Mouse (Mus musculus): ENCODE data around the gene Cdh13. TPM values are rescaled to one million over a fixed set of nuclear protein-coding genes. Genes with fewer than 3 reads are reported as not detected.
A peak's percentile ranks its signal among the peaks of the same experiment; 100 is the strongest.

The Cdh13 gene
- polyA plus RNA-seq, 1 experiment = 9.4 TPM

DNA sequence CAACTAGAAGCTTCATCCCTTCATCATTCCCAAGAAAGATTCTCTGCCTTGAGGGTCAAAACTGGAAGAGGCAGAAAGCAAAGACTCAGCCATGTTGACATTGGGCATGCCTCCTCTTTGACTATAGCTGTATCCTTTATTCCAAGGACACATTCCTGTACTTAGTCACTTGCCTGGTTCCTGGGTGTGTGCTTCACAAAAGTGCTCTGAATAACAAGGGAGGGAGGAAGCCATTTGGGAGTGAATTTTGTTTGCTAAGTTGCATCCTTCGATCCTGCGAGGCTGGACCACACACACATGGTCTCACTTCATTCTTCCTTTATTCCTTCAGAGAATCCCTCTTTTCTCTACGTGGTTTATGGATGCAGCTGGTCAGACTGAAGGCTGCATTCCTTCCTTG is 125.9 kb downstream of the Cdh13 start:
- Histone ChIP-seq H3K27me3 (ENCODE audit: control insufficient read depth, insufficient read depth, insufficient read length) (no peaks in the 10 kb centered on the region), H3K79me2 (ENCODE audit: control insufficient read depth, insufficient read depth) (no peaks in the 10 kb centered on the region), H3ac (ENCODE audit: control insufficient read depth, insufficient read length, low read depth) (no peak overlapping the region), H3K4me3 (ENCODE audit: insufficient read depth, poor library complexity, severe bottlenecking) (no peak overlapping the region), H3K36me3 (ENCODE audit: control insufficient read depth, insufficient read depth) (no peaks in the 10 kb centered on the region), H3K79me3 (ENCODE audit: low read depth) (no peaks in the 10 kb centered on the region)
- TF ChIP-seq MYOG (IDR thresholded peaks at IDR 0.05; ENCODE audit: control insufficient read depth, extremely low read depth, insufficient read length) (no peak), USF1 (IDR thresholded peaks at IDR 0.05; ENCODE audit: low read depth) (no peak), CTCF (IDR thresholded peaks at IDR 0.05; ENCODE audit: control insufficient read depth, insufficient read depth, insufficient read length) (no peak), CEBPB (IDR thresholded peaks at IDR 0.05; ENCODE audit: low read depth) (no peak), FOSL1 (IDR thresholded peaks at IDR 0.05; ENCODE audit: insufficient read depth, low read length, poor library complexity, severe bottlenecking) (no peak), MYOD1 (IDR thresholded peaks at IDR 0.05; ENCODE audit: control insufficient read depth, insufficient read length, low read depth) (no peak), MAX (IDR thresholded peaks at IDR 0.05) (no peak)

DNA sequence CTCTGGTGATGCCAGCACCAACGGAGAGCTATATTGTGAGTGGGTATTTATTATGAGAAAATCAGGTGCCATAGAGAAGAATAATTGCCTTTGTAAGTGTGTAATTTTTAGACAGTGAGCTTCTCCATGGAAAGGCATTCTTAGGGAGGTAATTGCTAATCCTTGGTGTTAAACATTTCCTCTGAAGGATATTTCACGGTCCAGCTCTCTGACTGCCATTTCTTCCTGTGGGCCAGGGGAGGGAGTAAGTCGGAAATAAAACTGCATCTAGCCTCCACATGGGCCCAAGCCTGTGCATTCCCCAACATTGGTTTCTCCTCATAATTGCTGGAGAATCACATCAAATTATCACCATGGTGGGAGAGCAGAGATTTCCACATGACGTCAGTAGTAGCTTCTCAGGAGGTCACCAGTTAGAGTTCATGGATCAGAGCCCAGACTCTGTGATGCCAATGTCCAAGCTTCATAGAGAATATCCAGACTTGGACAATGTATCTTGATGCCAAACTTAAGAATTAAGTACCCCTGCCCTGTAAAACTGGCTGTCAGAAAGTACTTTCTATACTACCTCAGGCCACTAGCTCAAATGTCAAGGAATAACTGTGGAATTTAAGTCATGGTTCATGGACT is 126.9 kb downstream of the Cdh13 start:
- Histone ChIP-seq H3K27me3 (ENCODE audit: control insufficient read depth, insufficient read depth, insufficient read length) (no peaks in the 10 kb centered on the region), H3K79me3 (ENCODE audit: low read depth) (no peaks in the 10 kb centered on the region), H3K4me3 (ENCODE audit: insufficient read depth, poor library complexity, severe bottlenecking) (no peak overlapping the region), H3K36me3 (ENCODE audit: control insufficient read depth, insufficient read depth) (no peaks in the 10 kb centered on the region), H3ac (ENCODE audit: control insufficient read depth, insufficient read length, low read depth) (no peak overlapping the region), H3K79me2 (ENCODE audit: control insufficient read depth, insufficient read depth) (no peaks in the 10 kb centered on the region)
- no peak for TF ChIP-seq CEBPB (IDR thresholded peaks at IDR 0.05; ENCODE audit: low read depth)
- no peak for TF ChIP-seq FOSL1 (IDR thresholded peaks at IDR 0.05; ENCODE audit: insufficient read depth, low read length, poor library complexity, severe bottlenecking)
- TF ChIP-seq MYOG (IDR thresholded peaks at IDR 0.05; ENCODE audit: control insufficient read depth, extremely low read depth, insufficient read length) = no peak
- no peak for TF ChIP-seq MYOD1 (IDR thresholded peaks at IDR 0.05; ENCODE audit: control insufficient read depth, insufficient read length, low read depth)
- no peak for TF ChIP-seq USF1 (IDR thresholded peaks at IDR 0.05; ENCODE audit: low read depth)
- TF ChIP-seq CTCF (IDR thresholded peaks at IDR 0.05; ENCODE audit: control insufficient read depth, insufficient read depth, insufficient read length) = no peak
- TF ChIP-seq MAX (IDR thresholded peaks at IDR 0.05) = no peak

DNA sequence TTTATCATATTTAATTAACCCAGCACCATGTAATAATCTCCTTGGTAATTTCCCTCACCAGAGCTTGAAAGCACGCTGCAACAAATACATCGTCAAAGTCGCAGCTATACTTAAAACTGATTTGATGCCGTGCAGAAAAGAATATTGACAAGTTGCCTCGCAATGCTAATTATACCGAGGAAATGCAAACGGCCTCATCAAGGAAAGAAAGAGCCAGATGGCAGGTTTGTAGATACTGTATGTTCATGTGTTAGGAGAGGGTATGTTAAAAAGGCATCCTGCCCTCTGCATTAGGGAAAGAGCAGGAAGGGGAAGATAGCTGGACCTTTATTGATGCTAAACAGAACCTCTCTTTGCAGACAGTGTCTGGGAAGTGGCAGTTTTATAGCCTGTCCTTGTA is 132.1 kb downstream of the Cdh13 start:
- Histone ChIP-seq H3K36me3 (ENCODE audit: control insufficient read depth, insufficient read depth) (no peaks in the 10 kb centered on the region), H3K27me3 (ENCODE audit: control insufficient read depth, insufficient read depth, insufficient read length) (no peaks in the 10 kb centered on the region), H3ac (ENCODE audit: control insufficient read depth, insufficient read length, low read depth) (no peak overlapping the region), H3K79me3 (ENCODE audit: low read depth) (peaks cover 1% of the 10 kb centered on the region), H3K79me2 (ENCODE audit: control insufficient read depth, insufficient read depth) (no peaks in the 10 kb centered on the region), H3K4me3 (ENCODE audit: insufficient read depth, poor library complexity, severe bottlenecking) (no peak overlapping the region)
- TF ChIP-seq MAX (IDR thresholded peaks at IDR 0.05) (no peak), MYOG (IDR thresholded peaks at IDR 0.05; ENCODE audit: control insufficient read depth, extremely low read depth, insufficient read length) (no peak), FOSL1 (IDR thresholded peaks at IDR 0.05; ENCODE audit: insufficient read depth, low read length, poor library complexity, severe bottlenecking) (no peak), CEBPB (IDR thresholded peaks at IDR 0.05; ENCODE audit: low read depth) (no peak), CTCF (IDR thresholded peaks at IDR 0.05; ENCODE audit: control insufficient read depth, insufficient read depth, insufficient read length) (no peak), USF1 (IDR thresholded peaks at IDR 0.05; ENCODE audit: low read depth) (no peak), MYOD1 (IDR thresholded peaks at IDR 0.05; ENCODE audit: control insufficient read depth, insufficient read length, low read depth) (no peak)

DNA sequence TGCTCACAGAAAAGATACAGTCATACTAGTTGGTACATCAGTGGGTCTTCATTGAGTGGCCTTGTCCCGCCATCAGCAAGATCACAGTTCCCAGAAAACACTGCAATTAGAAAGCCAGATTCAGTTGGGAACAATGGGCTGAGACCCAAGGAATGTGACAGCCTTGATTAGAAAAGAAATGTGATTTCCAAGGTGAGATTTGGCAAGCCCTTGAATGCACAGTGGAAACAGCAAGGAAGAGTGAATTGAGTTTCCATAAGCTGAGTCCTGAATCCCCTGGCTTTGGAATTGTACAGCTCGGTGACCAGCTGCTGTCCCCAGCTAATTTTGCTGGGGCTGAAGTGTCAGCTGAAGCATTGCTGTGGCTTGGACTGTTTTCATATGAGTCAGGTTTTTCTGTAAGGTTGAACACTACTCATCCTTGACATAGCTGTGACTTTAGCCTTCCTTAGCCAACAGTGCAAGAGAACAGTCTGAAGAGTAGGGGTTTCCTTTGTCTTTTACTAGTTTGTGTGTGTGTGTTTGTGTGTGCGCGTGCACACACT is 133.3 kb downstream of the Cdh13 start:
- Histone ChIP-seq H3K79me2 (ENCODE audit: control insufficient read depth, insufficient read depth) (no peaks in the 10 kb centered on the region), H3K4me3 (ENCODE audit: insufficient read depth, poor library complexity, severe bottlenecking) (no peak overlapping the region), H3K36me3 (ENCODE audit: control insufficient read depth, insufficient read depth) (no peaks in the 10 kb centered on the region), H3K27me3 (ENCODE audit: control insufficient read depth, insufficient read depth, insufficient read length) (no peaks in the 10 kb centered on the region), H3ac (ENCODE audit: control insufficient read depth, insufficient read length, low read depth) (no peak overlapping the region), H3K79me3 (ENCODE audit: low read depth) (peaks cover 1% of the 10 kb centered on the region)
- peak; percentile 9 for TF ChIP-seq MYOD1 (IDR thresholded peaks at IDR 0.05; ENCODE audit: control insufficient read depth, insufficient read length, low read depth)
- no peak for TF ChIP-seq MAX (IDR thresholded peaks at IDR 0.05)
- no peak for TF ChIP-seq FOSL1 (IDR thresholded peaks at IDR 0.05; ENCODE audit: insufficient read depth, low read length, poor library complexity, severe bottlenecking)
- TF ChIP-seq USF1 (IDR thresholded peaks at IDR 0.05; ENCODE audit: low read depth) = no peak

DNA sequence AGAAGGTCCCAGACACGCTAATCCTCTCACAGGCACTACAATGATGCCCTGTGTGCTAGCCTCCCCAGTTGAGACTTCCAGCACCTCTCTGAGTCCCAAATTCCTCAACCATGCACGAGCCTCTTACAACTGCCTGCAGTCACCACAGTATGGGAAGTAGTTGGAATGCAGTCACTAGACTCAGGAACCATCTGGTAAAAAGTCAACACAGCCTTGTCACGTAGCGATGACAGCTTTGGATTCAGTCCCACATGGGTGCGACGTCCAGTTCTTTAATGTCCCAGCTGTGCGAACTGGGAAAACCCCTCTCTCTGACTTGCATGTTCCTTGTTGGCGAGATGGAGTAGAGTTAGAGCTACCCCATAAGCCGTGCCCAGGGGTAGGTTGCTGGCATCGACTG is 139.1 kb downstream of the Cdh13 start:
- no peaks in the 10 kb centered on the region for H3K36me3 ChIP-seq (ENCODE audit: control insufficient read depth, insufficient read depth)
- no peaks in the 10 kb centered on the region for H3K79me2 ChIP-seq (ENCODE audit: control insufficient read depth, insufficient read depth)
- no peak overlapping the region for H3K4me3 ChIP-seq (ENCODE audit: insufficient read depth, poor library complexity, severe bottlenecking)
- peaks cover 1% of the 10 kb centered on the region for H3K79me3 ChIP-seq (ENCODE audit: low read depth)
- H3ac ChIP-seq (ENCODE audit: control insufficient read depth, insufficient read length, low read depth) = no peak overlapping the region
- no peak for TF ChIP-seq CTCF (IDR thresholded peaks at IDR 0.05; ENCODE audit: control insufficient read depth, insufficient read depth, insufficient read length)
- TF ChIP-seq USF1 (IDR thresholded peaks at IDR 0.05; ENCODE audit: low read depth) = no peak
- TF ChIP-seq FOSL1 (IDR thresholded peaks at IDR 0.05; ENCODE audit: insufficient read depth, low read length, poor library complexity, severe bottlenecking) = no peak
- TF ChIP-seq MAX (IDR thresholded peaks at IDR 0.05) = no peak
- no peak for TF ChIP-seq MYOD1 (IDR thresholded peaks at IDR 0.05; ENCODE audit: control insufficient read depth, insufficient read length, low read depth)
- TF ChIP-seq MYOG (IDR thresholded peaks at IDR 0.05; ENCODE audit: control insufficient read depth, extremely low read depth, insufficient read length) = no peak
- no peak for TF ChIP-seq CEBPB (IDR thresholded peaks at IDR 0.05; ENCODE audit: low read depth)
- H3K27me3 ChIP-seq (ENCODE audit: control insufficient read depth, insufficient read depth, insufficient read length) = no peaks in the 10 kb centered on the region
